Mouse (Mus musculus): ENCODE data around the gene Ube2j2. TPM values are rescaled to one million over a fixed set of nuclear protein-coding genes. Genes with fewer than 3 reads are reported as not detected.

Ube2j2 gene
- total and polyA plus RNA-seq, 3 experiments, result 122 to 167 (median 124) TPM

DNA sequence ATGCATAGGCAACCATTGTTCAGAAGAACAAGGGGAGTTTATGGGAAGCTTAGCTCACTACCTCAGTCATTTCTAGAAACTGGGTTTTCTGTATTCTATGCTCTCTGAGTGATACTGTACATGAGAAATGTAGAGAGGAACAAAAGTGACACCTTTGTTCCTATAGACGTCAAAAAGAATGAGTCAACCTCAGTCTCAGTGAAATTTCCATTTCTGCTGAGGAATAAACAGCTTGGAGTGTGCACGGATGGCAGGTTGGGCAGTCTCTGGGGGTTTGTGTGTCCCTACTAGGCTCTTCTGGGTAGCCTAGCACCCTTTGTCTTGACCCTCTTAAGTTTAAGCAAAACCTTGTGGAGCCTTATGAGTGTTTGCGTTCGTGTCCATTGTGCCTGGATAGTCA is 64.7 kb downstream of the Ube2j2 start:
- H3K36me3 ChIP-seq (replicated peaks), result peaks cover 94% of the 10 kb centered on the region

More for the DNA sequence above, 64.7 kb downstream of the Ube2j2 start:
- Histone ChIP-seq H3K27me3 (ENCODE audit: insufficient read depth, low read length) (no peaks in the 10 kb centered on the region), H3K4me1 (ENCODE audit: insufficient read depth, low read depth, low read length) (peaks cover 4% of the 10 kb centered on the region; the same call in 1 of the 2 replicates), H3K4me3 (ENCODE audit: low read depth, low read length) (no peak overlapping the region), H3K9me3 (replicated peaks) (no peaks in the 10 kb centered on the region)
- DNase-seq (ENCODE audit: low spot score) (no peak), ATAC-seq (ENCODE audit: extremely low read depth, insufficient number of reproducible peaks, low FRiP score, poor library complexity, severe bottlenecking) (no peak)
- TF ChIP-seq GATA2 (IDR thresholded peaks at IDR 0.05; ENCODE audit: borderline replicate concordance, low read depth, low read length), result no peak
- no peak for TF ChIP-seq TAL1 (conservative IDR thresholded peaks at IDR 0.05; ENCODE audit: low read depth, low read length)
- TF ChIP-seq GATA1 (IDR thresholded peaks at IDR 0.05; ENCODE audit: borderline replicate concordance, low read length), result no peak
- no peak for TF ChIP-seq CTCF (IDR thresholded peaks at IDR 0.05; ENCODE audit: low read depth, low read length)
- no peak for TF ChIP-seq POLR2AphosphoS5 (IDR thresholded peaks at IDR 0.05; ENCODE audit: insufficient replicate concordance, low read depth, low read length)

Other genes with a start within 250 kb of the Ube2j2 start
Only the 20 nearest of the 25 such genes appear.
- 0.39 and 0.68 TPM in 2 replicates for gene Vwa1, start 169.1 kb upstream of the Ube2j2 start, total RNA-seq (2014; fragmentation: Nextera tagmentation)
- gene Vwa1, start 169.1 kb upstream of the Ube2j2 start, total RNA-seq (2017), result 0.93 and 1.0 TPM in 2 replicates
- gene Vwa1, start 169.1 kb upstream of the Ube2j2 start, polyA plus RNA-seq (2012), result 0.09 and 0.10 TPM in 2 replicates
- gene Tmem88b, start 158.0 kb upstream of the Ube2j2 start, total RNA-seq (2014; fragmentation: Nextera tagmentation), result not detected in 2 replicates
- 0.05 and 0.06 TPM in 2 replicates for gene Tmem88b, start 158.0 kb upstream of the Ube2j2 start, total RNA-seq (2017)
- gene Tmem88b, start 158.0 kb upstream of the Ube2j2 start, polyA plus RNA-seq (2012), result 0.01 TPM in 1 of 2 replicates, not detected in the other
- not detected in 2 replicates for gene Ankrd65, start 153.4 kb upstream of the Ube2j2 start, total RNA-seq (2014; fragmentation: Nextera tagmentation)
- gene Ankrd65, start 153.4 kb upstream of the Ube2j2 start, total RNA-seq (2017), result not detected in 2 replicates
- gene Ankrd65, start 153.4 kb upstream of the Ube2j2 start, polyA plus RNA-seq (2012), result not detected in 2 replicates
- 86.3 and 97.2 TPM in 2 replicates for gene Mrpl20, start 141.0 kb upstream of the Ube2j2 start, total RNA-seq (2014; fragmentation: Nextera tagmentation)
- gene Mrpl20, start 141.0 kb upstream of the Ube2j2 start, total RNA-seq (2017), result 85.3 and 124 TPM in 2 replicates
- 15.1 and 17.9 TPM in 2 replicates for gene Mrpl20, start 141.0 kb upstream of the Ube2j2 start, polyA plus RNA-seq (2012)
- 121 and 171 TPM in 2 replicates for gene Ccnl2, start 131.3 kb upstream of the Ube2j2 start, total RNA-seq (2014; fragmentation: Nextera tagmentation)
- 125 and 150 TPM in 2 replicates for gene Ccnl2, start 131.3 kb upstream of the Ube2j2 start, total RNA-seq (2017)
- 33.0 and 41.8 TPM in 2 replicates for gene Ccnl2, start 131.3 kb upstream of the Ube2j2 start, polyA plus RNA-seq (2012)
- 147 and 155 TPM in 2 replicates for gene Aurkaip1, start 112.6 kb upstream of the Ube2j2 start, total RNA-seq (2014; fragmentation: Nextera tagmentation)
- 158 and 160 TPM in 2 replicates for gene Aurkaip1, start 112.6 kb upstream of the Ube2j2 start, total RNA-seq (2017)
- gene Aurkaip1, start 112.6 kb upstream of the Ube2j2 start, polyA plus RNA-seq (2012), result 291 and 293 TPM in 2 replicates
- gene Mxra8, start 104.2 kb upstream of the Ube2j2 start, total RNA-seq (2014; fragmentation: Nextera tagmentation), result not detected in 2 replicates
- 0.33 and 0.46 TPM in 2 replicates for gene Mxra8, start 104.2 kb upstream of the Ube2j2 start, total RNA-seq (2017)
- not detected in 2 replicates for gene Mxra8, start 104.2 kb upstream of the Ube2j2 start, polyA plus RNA-seq (2012)
- 14.4 and 16.8 TPM in 2 replicates for gene Dvl1, start 96.4 kb upstream of the Ube2j2 start, total RNA-seq (2014; fragmentation: Nextera tagmentation)
- 9.2 and 13.7 TPM in 2 replicates for gene Dvl1, start 96.4 kb upstream of the Ube2j2 start, total RNA-seq (2017)
- 77.7 and 92.8 TPM in 2 replicates for gene Dvl1, start 96.4 kb upstream of the Ube2j2 start, polyA plus RNA-seq (2012)
- gene Tas1r3, start 80.5 kb upstream of the Ube2j2 start, total RNA-seq (2014; fragmentation: Nextera tagmentation), result 1.6 and 1.7 TPM in 2 replicates
- 0.52 and 0.60 TPM in 2 replicates for gene Tas1r3, start 80.5 kb upstream of the Ube2j2 start, total RNA-seq (2017)
- 0.02 and 0.03 TPM in 2 replicates for gene Tas1r3, start 80.5 kb upstream of the Ube2j2 start, polyA plus RNA-seq (2012)
- 6.7 and 11.8 TPM in 2 replicates for gene Cptp, start 74.4 kb upstream of the Ube2j2 start, total RNA-seq (2014; fragmentation: Nextera tagmentation)
- 9.3 and 9.5 TPM in 2 replicates for gene Cptp, start 74.4 kb upstream of the Ube2j2 start, total RNA-seq (2017)
- 1.1 and 3.6 TPM in 2 replicates for gene Cptp, start 74.4 kb upstream of the Ube2j2 start, polyA plus RNA-seq (2012)
- 35.6 and 47.3 TPM in 2 replicates for gene Ints11, start 74.3 kb upstream of the Ube2j2 start, total RNA-seq (2014; fragmentation: Nextera tagmentation)
- gene Ints11, start 74.3 kb upstream of the Ube2j2 start, total RNA-seq (2017), result 43.5 and 63.3 TPM in 2 replicates
- gene Ints11, start 74.3 kb upstream of the Ube2j2 start, polyA plus RNA-seq (2012), result 21.7 and 26.8 TPM in 2 replicates
- gene Pusl1, start 52.0 kb upstream of the Ube2j2 start, total RNA-seq (2014; fragmentation: Nextera tagmentation), result 16.6 and 19.5 TPM in 2 replicates
- 27.9 and 32.3 TPM in 2 replicates for gene Pusl1, start 52.0 kb upstream of the Ube2j2 start, total RNA-seq (2017)
- gene Pusl1, start 52.0 kb upstream of the Ube2j2 start, polyA plus RNA-seq (2012), result 135 and 233 TPM in 2 replicates
- 16.5 and 19.9 TPM in 2 replicates for gene Acap3, start 52.0 kb upstream of the Ube2j2 start, total RNA-seq (2014; fragmentation: Nextera tagmentation)
- gene Acap3, start 52.0 kb upstream of the Ube2j2 start, total RNA-seq (2017), result 12.4 and 12.5 TPM in 2 replicates
- 31.0 and 32.9 TPM in 2 replicates for gene Acap3, start 52.0 kb upstream of the Ube2j2 start, polyA plus RNA-seq (2012)
- gene C1qtnf12, start 18.5 kb downstream of the Ube2j2 start, total RNA-seq (2014; fragmentation: Nextera tagmentation), result 17.0 and 19.9 TPM in 2 replicates
- gene C1qtnf12, start 18.5 kb downstream of the Ube2j2 start, total RNA-seq (2017), result 9.7 and 14.2 TPM in 2 replicates
- gene C1qtnf12, start 18.5 kb downstream of the Ube2j2 start, polyA plus RNA-seq (2012), result 43.7 and 60.7 TPM in 2 replicates
- gene B3galt6, start 48.8 kb downstream of the Ube2j2 start, total RNA-seq (2014; fragmentation: Nextera tagmentation), result 3.6 and 5.1 TPM in 2 replicates
- 11.6 and 11.7 TPM in 2 replicates for gene B3galt6, start 48.8 kb downstream of the Ube2j2 start, total RNA-seq (2017)
- 4.1 and 4.2 TPM in 2 replicates for gene B3galt6, start 48.8 kb downstream of the Ube2j2 start, polyA plus RNA-seq (2012)
- 51.0 and 94.4 TPM in 2 replicates for gene Sdf4, start 49.0 kb downstream of the Ube2j2 start, total RNA-seq (2014; fragmentation: Nextera tagmentation)
- 156 and 163 TPM in 2 replicates for gene Sdf4, start 49.0 kb downstream of the Ube2j2 start, total RNA-seq (2017)
- 30.7 and 31.8 TPM in 2 replicates for gene Sdf4, start 49.0 kb downstream of the Ube2j2 start, polyA plus RNA-seq (2012)
- gene Tnfrsf4, start 70.0 kb downstream of the Ube2j2 start, total RNA-seq (2014; fragmentation: Nextera tagmentation), result 2.3 and 2.5 TPM in 2 replicates
- 1.2 and 3.1 TPM in 2 replicates for gene Tnfrsf4, start 70.0 kb downstream of the Ube2j2 start, total RNA-seq (2017)
- 0.58 and 1.1 TPM in 2 replicates for gene Tnfrsf4, start 70.0 kb downstream of the Ube2j2 start, polyA plus RNA-seq (2012)
- not detected in 2 replicates for gene Tnfrsf18, start 82.3 kb downstream of the Ube2j2 start, total RNA-seq (2014; fragmentation: Nextera tagmentation)
- gene Tnfrsf18, start 82.3 kb downstream of the Ube2j2 start, total RNA-seq (2017), result 0.22 TPM in 1 of 2 replicates, not detected in the other
- not detected in 2 replicates for gene Tnfrsf18, start 82.3 kb downstream of the Ube2j2 start, polyA plus RNA-seq (2012)
- gene Ttll10, start 115.6 kb downstream of the Ube2j2 start, total RNA-seq (2014; fragmentation: Nextera tagmentation), result 1.5 TPM in 1 of 2 replicates, not detected in the other
- gene Ttll10, start 115.6 kb downstream of the Ube2j2 start, total RNA-seq (2017), result 0.12 TPM in 1 of 2 replicates, not detected in the other
- gene Ttll10, start 115.6 kb downstream of the Ube2j2 start, polyA plus RNA-seq (2012), result not detected in 2 replicates
- gene 9430015G10Rik, start 166.2 kb downstream of the Ube2j2 start, total RNA-seq (2014; fragmentation: Nextera tagmentation), result 67.9 and 74.6 TPM in 2 replicates
- gene 9430015G10Rik, start 166.2 kb downstream of the Ube2j2 start, total RNA-seq (2017), result 43.6 and 52.0 TPM in 2 replicates
- gene 9430015G10Rik, start 166.2 kb downstream of the Ube2j2 start, polyA plus RNA-seq (2012), result 10.4 and 13.5 TPM in 2 replicates